Mouse (Mus musculus): ENCODE measurements around the gene Lhfp. TPM values are rescaled to one million over a fixed set of nuclear protein-coding genes. Genes with fewer than 3 reads are reported as not detected.

The Lhfp gene
- polyA plus RNA-seq, 1 experiment, result 114 TPM

DNA sequence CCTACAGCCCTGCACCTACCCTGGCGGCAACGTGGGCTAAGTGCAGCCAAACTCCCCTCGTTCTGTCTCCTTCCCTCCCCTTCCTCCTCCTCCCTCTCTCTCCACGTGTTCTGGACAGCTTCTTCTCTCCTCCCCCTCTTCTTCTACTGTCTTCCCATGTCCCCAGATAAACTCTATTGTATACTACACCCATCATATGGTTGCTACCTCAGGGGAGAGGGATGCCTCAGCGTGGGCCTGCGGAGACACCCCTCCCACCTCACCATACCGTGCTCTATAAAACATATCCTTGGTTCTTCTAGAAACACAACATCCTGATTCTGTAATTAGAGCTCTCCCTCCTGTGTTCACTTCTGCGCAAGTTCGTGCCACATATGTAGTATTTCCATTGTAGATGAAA, 247.3 kb downstream of the Lhfp start:
- no peaks in the 10 kb centered on the region for H3K4me1 ChIP-seq (ENCODE audit: control insufficient read depth, insufficient read depth, low read length)
- WGBS, result 66% methylated on average over 9 of the region's 9 CpGs

DNA sequence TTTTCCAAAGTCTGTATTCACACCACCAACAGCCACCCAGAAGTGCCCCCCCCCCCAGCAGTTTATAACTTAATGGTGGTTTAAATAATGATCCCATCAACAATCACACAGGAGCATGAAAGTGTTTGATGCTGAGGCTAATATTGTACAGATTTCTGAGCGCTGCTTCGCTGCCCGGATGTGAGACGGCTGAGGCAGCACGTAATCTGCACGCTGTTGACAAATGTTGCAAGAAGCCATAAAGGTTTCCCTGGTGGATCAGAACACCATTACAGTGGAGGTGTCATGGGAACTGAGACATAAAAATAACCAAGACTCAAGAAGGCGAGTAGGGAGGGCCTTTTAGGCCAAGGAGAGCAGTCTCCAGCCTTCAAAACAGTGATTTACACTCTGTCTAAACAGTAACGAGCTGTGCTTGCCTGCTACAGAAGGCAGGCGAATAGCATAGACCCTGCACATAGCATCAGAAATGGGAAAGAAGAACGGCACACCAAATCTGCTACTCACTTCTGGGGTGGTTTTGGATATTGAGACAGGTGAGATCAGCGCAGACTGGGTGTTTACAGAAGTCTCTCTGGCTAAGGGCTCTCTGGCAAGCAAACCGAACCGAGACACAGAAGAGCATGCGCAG, 248.4 kb downstream of the Lhfp start:
- 91% methylated on average over 14 of the region's 14 CpGs for WGBS
- TF ChIP-seq POLR2A (IDR thresholded peaks at IDR 0.05; ENCODE audit: borderline replicate concordance, insufficient read depth, low read length) (no peak), CTCF (IDR thresholded peaks at IDR 0.05; ENCODE audit: borderline replicate concordance, insufficient read depth, low read depth, low read length) (no peak)
- Histone ChIP-seq H3K4me1 (ENCODE audit: control insufficient read depth, insufficient read depth, low read length) (no peaks in the 10 kb centered on the region), H3K27me3 (ENCODE audit: control insufficient read depth, insufficient read depth, low read length) (no peaks in the 10 kb centered on the region), H3K27ac (ENCODE audit: insufficient read depth, low read length) (no peak overlapping the region), H3K4me3 (replicated peaks; ENCODE audit: insufficient read depth, low read depth, low read length) (no peak overlapping the region)
- no peak for DNase-seq

More for the DNA sequence above, 247.3 kb downstream of the Lhfp start:
- Histone ChIP-seq H3K27me3 (ENCODE audit: control insufficient read depth, insufficient read depth, low read length) (no peaks in the 10 kb centered on the region), H3K4me3 (replicated peaks; ENCODE audit: insufficient read depth, low read depth, low read length) (no peak overlapping the region), H3K27ac (ENCODE audit: insufficient read depth, low read length) (no peak overlapping the region)
- TF ChIP-seq CTCF (IDR thresholded peaks at IDR 0.05; ENCODE audit: borderline replicate concordance, insufficient read depth, low read depth, low read length) (no peak), POLR2A (IDR thresholded peaks at IDR 0.05; ENCODE audit: borderline replicate concordance, insufficient read depth, low read length) (no peak)
- no peak for DNase-seq

DNA sequence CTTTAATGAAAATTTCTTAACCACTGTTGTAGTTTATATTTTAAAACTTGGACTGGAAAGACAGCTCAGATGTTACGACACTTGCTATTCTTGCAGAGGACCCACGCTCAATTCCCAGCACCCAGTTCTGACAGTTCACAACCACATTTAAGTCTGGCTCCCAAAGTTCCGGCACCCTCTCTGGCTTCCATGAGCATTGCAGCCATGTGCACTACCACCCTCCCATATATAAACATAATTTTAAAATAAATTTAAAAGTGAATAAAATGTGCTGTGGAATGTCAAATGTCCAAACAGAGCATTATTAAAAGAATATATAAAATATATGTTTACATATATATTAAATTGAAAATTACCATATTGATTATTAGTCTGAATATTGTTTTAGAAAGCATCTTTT, 249.9 kb downstream of the Lhfp start:
- no peaks in the 10 kb centered on the region for H3K27me3 ChIP-seq (ENCODE audit: control insufficient read depth, insufficient read depth, low read length)
- no peak overlapping the region for H3K4me3 ChIP-seq (replicated peaks; ENCODE audit: insufficient read depth, low read depth, low read length)
- H3K4me1 ChIP-seq (ENCODE audit: control insufficient read depth, insufficient read depth, low read length), result no peaks in the 10 kb centered on the region
- over 99% methylated on average over 3 of the region's 3 CpGs for WGBS
- TF ChIP-seq CTCF (IDR thresholded peaks at IDR 0.05; ENCODE audit: borderline replicate concordance, insufficient read depth, low read depth, low read length), result no peak
- TF ChIP-seq POLR2A (IDR thresholded peaks at IDR 0.05; ENCODE audit: borderline replicate concordance, insufficient read depth, low read length), result no peak
- no peak for DNase-seq
- no peak overlapping the region for H3K27ac ChIP-seq (ENCODE audit: insufficient read depth, low read length)

DNA sequence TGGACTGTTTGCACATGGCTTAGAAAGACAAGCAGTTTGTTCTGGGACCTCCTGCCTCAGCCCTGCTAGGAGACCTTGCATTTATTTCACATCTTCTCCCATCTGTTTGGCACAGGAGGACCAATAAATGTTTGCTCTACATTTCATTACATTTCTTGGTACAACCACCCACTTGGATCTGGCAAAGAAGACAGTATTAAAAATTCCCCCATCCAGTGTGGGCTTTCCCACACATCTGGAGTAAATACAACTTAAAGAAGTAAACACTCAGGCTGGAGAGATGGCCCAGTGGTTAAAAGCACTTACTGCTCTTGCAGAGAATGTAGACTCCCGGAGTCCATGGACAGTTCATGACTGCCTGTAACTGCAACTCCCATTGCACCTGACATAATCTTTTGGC, 250.6 kb downstream of the Lhfp start:
- no peak for TF ChIP-seq POLR2A (IDR thresholded peaks at IDR 0.05; ENCODE audit: borderline replicate concordance, insufficient read depth, low read length)
- no peak for TF ChIP-seq CTCF (IDR thresholded peaks at IDR 0.05; ENCODE audit: borderline replicate concordance, insufficient read depth, low read depth, low read length)
- H3K27ac ChIP-seq (ENCODE audit: insufficient read depth, low read length), result no peak overlapping the region
- no peak for DNase-seq
- 100% methylated on average over 1 of the region's 1 CpGs for WGBS
- no peaks in the 10 kb centered on the region for H3K4me1 ChIP-seq (ENCODE audit: control insufficient read depth, insufficient read depth, low read length)
- no peaks in the 10 kb centered on the region for H3K27me3 ChIP-seq (ENCODE audit: control insufficient read depth, insufficient read depth, low read length)
- no peak overlapping the region for H3K4me3 ChIP-seq (replicated peaks; ENCODE audit: insufficient read depth, low read depth, low read length)

DNA sequence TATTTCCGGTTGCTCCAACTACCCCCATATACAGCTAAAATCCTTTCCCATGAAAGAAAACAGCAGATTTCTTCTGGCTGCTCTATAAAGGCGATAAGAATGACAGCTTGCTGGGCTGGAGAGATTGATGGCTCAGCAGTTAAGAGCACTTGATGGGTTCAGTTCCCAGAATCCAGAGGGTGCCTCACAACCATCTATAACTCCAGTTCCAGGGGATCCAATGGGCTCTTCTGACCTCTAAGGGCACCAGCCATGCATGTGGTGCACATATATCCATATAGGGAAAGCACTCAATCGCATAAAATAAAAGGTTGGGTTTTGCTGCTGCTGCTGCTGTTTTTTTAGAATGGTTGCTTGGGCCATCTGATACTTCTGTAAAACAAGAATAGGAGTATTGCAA, 251.1 kb downstream of the Lhfp start:
- no peak for DNase-seq
- H3K4me3 ChIP-seq (replicated peaks; ENCODE audit: insufficient read depth, low read depth, low read length), result no peak overlapping the region
- TF ChIP-seq POLR2A (IDR thresholded peaks at IDR 0.05; ENCODE audit: borderline replicate concordance, insufficient read depth, low read length) (no peak), CTCF (IDR thresholded peaks at IDR 0.05; ENCODE audit: borderline replicate concordance, insufficient read depth, low read depth, low read length) (no peak)
- no peaks in the 10 kb centered on the region for H3K27me3 ChIP-seq (ENCODE audit: control insufficient read depth, insufficient read depth, low read length)
- WGBS, result 83% methylated on average over 3 of the region's 3 CpGs
- H3K4me1 ChIP-seq (ENCODE audit: control insufficient read depth, insufficient read depth, low read length), result no peaks in the 10 kb centered on the region
- H3K27ac ChIP-seq (ENCODE audit: insufficient read depth, low read length), result no peak overlapping the region

DNA sequence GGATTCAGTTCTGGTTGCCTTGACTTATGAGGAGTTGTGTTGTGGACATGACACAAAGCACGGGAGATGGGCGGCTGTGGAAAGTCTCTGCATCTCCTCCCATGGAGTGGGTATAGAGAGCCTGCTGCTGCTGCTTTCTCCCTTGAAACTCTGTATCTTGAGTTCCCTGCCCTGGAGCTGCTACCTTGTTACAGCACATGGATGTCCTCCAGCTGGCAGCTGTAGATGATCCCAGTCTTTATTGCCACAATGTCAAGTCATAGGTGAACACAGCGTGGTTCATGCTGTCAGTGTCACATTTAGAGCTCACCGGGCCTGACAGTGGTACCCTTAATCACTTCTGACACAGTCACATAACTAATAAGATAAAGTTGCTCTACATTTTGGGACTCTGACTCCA, 251.7 kb downstream of the Lhfp start:
- Histone ChIP-seq H3K4me1 (ENCODE audit: control insufficient read depth, insufficient read depth, low read length) (no peaks in the 10 kb centered on the region), H3K4me3 (replicated peaks; ENCODE audit: insufficient read depth, low read depth, low read length) (no peak overlapping the region), H3K27me3 (ENCODE audit: control insufficient read depth, insufficient read depth, low read length) (no peaks in the 10 kb centered on the region), H3K27ac (ENCODE audit: insufficient read depth, low read length) (no peak overlapping the region)
- DNase-seq, result no peak
- TF ChIP-seq POLR2A (IDR thresholded peaks at IDR 0.05; ENCODE audit: borderline replicate concordance, insufficient read depth, low read length) (no peak), CTCF (IDR thresholded peaks at IDR 0.05; ENCODE audit: borderline replicate concordance, insufficient read depth, low read depth, low read length) (no peak)
- 71% methylated on average over 4 of the region's 4 CpGs for whole genome bisulfite sequencing

DNA sequence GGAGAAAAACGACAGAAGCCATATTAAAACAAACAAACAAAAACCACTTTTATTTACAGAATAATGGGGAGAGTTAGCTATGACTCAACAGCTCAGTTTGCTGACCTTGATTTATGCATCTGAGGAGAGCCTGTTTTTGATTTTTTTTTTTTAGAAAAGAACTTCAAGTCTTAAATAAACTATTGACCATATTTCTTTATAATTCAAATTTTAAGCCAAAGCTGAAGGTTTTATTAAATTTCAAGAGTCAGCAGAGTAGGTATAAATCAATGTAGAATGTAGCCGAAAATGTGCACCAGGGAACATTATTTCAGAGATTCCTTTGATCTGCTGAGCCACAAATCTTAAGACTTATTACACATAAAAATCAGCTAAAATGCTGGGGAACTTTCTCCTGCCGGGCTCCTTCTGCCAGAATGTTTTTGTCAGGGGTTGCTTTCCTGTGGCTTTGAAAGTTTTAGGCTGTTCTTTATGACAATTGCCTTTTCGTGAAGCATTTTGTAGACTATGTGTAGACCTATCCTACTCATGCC, 252.6 kb downstream of the Lhfp start:
- Histone ChIP-seq H3K4me3 (replicated peaks; ENCODE audit: insufficient read depth, low read depth, low read length) (no peak overlapping the region), H3K4me1 (ENCODE audit: control insufficient read depth, insufficient read depth, low read length) (no peaks in the 10 kb centered on the region), H3K27ac (ENCODE audit: insufficient read depth, low read length) (no peak overlapping the region), H3K27me3 (ENCODE audit: control insufficient read depth, insufficient read depth, low read length) (no peaks in the 10 kb centered on the region)
- TF ChIP-seq CTCF (IDR thresholded peaks at IDR 0.05; ENCODE audit: borderline replicate concordance, insufficient read depth, low read depth, low read length) (no peak), POLR2A (IDR thresholded peaks at IDR 0.05; ENCODE audit: borderline replicate concordance, insufficient read depth, low read length) (no peak)
- no peak for DNase-seq
- WGBS, result 84% methylated on average over 4 of the region's 4 CpGs

DNA sequence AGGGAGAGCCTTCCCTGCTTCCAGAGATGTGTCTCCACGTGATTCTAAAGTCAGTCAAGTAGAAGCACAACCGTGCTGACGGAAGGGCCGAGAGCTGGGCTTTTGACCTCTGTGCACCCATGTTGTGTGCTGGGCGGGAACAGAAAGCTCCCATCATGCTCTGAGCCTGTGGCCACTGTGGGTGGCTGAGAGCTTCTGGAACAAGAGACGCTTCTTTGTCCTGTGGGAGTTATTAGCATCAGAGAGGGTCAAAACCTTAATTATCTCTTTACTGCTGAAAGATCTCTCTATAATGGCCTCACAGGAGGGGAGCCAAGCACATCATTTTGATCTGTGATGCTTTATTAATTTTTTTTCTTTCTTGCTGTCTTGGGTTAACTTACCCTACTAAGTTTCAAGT, 253.5 kb downstream of the Lhfp start:
- Histone ChIP-seq H3K27ac (ENCODE audit: insufficient read depth, low read length) (no peak overlapping the region), H3K27me3 (ENCODE audit: control insufficient read depth, insufficient read depth, low read length) (no peaks in the 10 kb centered on the region), H3K4me1 (ENCODE audit: control insufficient read depth, insufficient read depth, low read length) (no peaks in the 10 kb centered on the region), H3K4me3 (replicated peaks; ENCODE audit: insufficient read depth, low read depth, low read length) (no peak overlapping the region)
- 67% methylated on average over 6 of the region's 6 CpGs for WGBS
- TF ChIP-seq POLR2A (IDR thresholded peaks at IDR 0.05; ENCODE audit: borderline replicate concordance, insufficient read depth, low read length) (no peak), CTCF (IDR thresholded peaks at IDR 0.05; ENCODE audit: borderline replicate concordance, insufficient read depth, low read depth, low read length) (no peak)
- no peak for DNase-seq
